Comparison of ENCODE assay signal across 14 mouse cellular contexts in genomic region chr17:83666597-83667287, GRCm38 (mm10). TPM values are rescaled to one million over a fixed set of nuclear protein-coding genes. Genes with fewer than 3 reads are reported as not detected.
DNase-seq lines count a peak whose midpoint lies in the region; ATAC-seq lines count a peak whose summit lies in the region.
"Had no signal": no experiment of that assay in that cellular context is flagged by ENCODE, and none has a peak within 500 bp of the region (broad histone marks: within the 10 kb centered on the region; RNA-seq: fewer than 3 reads in every experiment).

No protein-coding gene starts in this region.

- ATAC-seq in CD4-positive, CD25-positive, alpha-beta regulatory T cell, adult 4 months, result peak; percentile 58
- peak; percentile 64; the same call in 1 of the 2 replicates for ATAC-seq in erythroblast, adult 5-6 weeks (replicated peaks; ENCODE audit: low FRiP score, poor library complexity, severe bottlenecking)
- ATAC-seq in megakaryocyte, adult 5-6 weeks (ENCODE audit: poor library complexity, severe bottlenecking), result peak; percentile 70
- ATAC-seq in neural tube, embryonic 15.5 days (ENCODE audit: low FRiP score), result no peak
- ATAC-seq in cerebellum, adult (ENCODE audit: insufficient number of reproducible peaks, low FRiP score, low TSS enrichment), result no peak
- no peak for ATAC-seq in forebrain, embryonic 13.5 days

- 82% methylated on average over 13 of the region's 13 CpGs for WGBS in neural tube, embryonic 15.5 days
- 83% methylated on average over 13 of the region's 13 CpGs for WGBS in forebrain, embryonic 13.5 days

- H3K9ac ChIP-seq in neural tube, embryonic 15.5 days (replicated peaks), result no peak overlapping the region
- H3K9ac ChIP-seq in forebrain, embryonic 13.5 days, result no peak overlapping the region
- H3K9ac ChIP-seq: embryonic facial prominence, embryonic 15.5 days; limb, embryonic 13.5 days had no signal

- no peak overlapping the region for H3K27ac ChIP-seq in neural tube, embryonic 15.5 days (replicated peaks)
- H3K27ac ChIP-seq in forebrain, embryonic 13.5 days, result no peak overlapping the region
- H3K27ac ChIP-seq: embryonic facial prominence, embryonic 15.5 days; kidney, postnatal 0 days; limb, embryonic 13.5 days had no signal

- H3K27me3 ChIP-seq in neural tube, embryonic 15.5 days (replicated peaks), result no peaks in the 10 kb centered on the region
- H3K27me3 ChIP-seq in forebrain, embryonic 13.5 days, result no peaks in the 10 kb centered on the region
- H3K27me3 ChIP-seq: embryonic facial prominence, embryonic 15.5 days; limb, embryonic 13.5 days had no signal

- DNase-seq in heart, postnatal 4 days, result peak; percentile 13
- DNase-seq in heart, postnatal 36 days, result no peak
- DNase-seq: cerebellum, adult 2 months had no signal

- no peak overlapping the region for H3K4me2 ChIP-seq in neural tube, embryonic 15.5 days
- H3K4me2 ChIP-seq in forebrain, embryonic 13.5 days, result no peak overlapping the region
- H3K4me2 ChIP-seq: embryonic facial prominence, embryonic 15.5 days; limb, embryonic 13.5 days had no signal

- intact Hi-C loops in heart, postnatal 36 days (cut with DNase I), result no loop called here

- H3K4me1 ChIP-seq in neural tube, embryonic 15.5 days, result no peaks in the 10 kb centered on the region
- no peaks in the 10 kb centered on the region for H3K4me1 ChIP-seq in forebrain, embryonic 13.5 days
- H3K4me1 ChIP-seq: embryonic facial prominence, embryonic 15.5 days; limb, embryonic 13.5 days had no signal

- H3K4me3 ChIP-seq in neural tube, embryonic 15.5 days (replicated peaks), result no peak overlapping the region
- H3K4me3 ChIP-seq in forebrain, embryonic 13.5 days, result no peak overlapping the region
- H3K4me3 ChIP-seq: embryonic facial prominence, embryonic 15.5 days; limb, embryonic 13.5 days had no signal

- H3K9me3 ChIP-seq in neural tube, embryonic 15.5 days (replicated peaks), result no peaks in the 10 kb centered on the region
- 0 out of 2 replicates have a peak, but pooled peaks cover 3% of the 10 kb centered on the region for H3K9me3 ChIP-seq in forebrain, embryonic 13.5 days (replicated peaks)
- H3K9me3 ChIP-seq: embryonic facial prominence, embryonic 15.5 days had no signal

- no peaks in the 10 kb centered on the region for H3K36me3 ChIP-seq in neural tube, embryonic 15.5 days
- H3K36me3 ChIP-seq in forebrain, embryonic 13.5 days (ENCODE audit: poor library complexity, severe bottlenecking), result no peaks in the 10 kb centered on the region
- H3K36me3 ChIP-seq: embryonic facial prominence, embryonic 15.5 days; limb, embryonic 13.5 days had no signal

RNA-seq across cellular contexts. Expression of gene Kcng3, which starts 35.0 kb away (rescaled TPM):
- total RNA-seq in heart, postnatal 4 days (2021), result not detected
- under 1 TPM in 1 of 2 experiments, not detected in 1; 0.08 TPM for total RNA-seq in heart, postnatal 36 days (2021)
- under 1 TPM in 1 of 2 experiments, not detected in 1; 0.16 TPM for polyA plus RNA-seq in CD4-positive, CD25-positive, alpha-beta regulatory T cell, adult 4 months (2017; shearing (Covaris generic))
- total RNA-seq in erythroblast, adult 5-6 weeks (2015; ENCODE audit: low replicate concordance), result not detected in 2 replicates
- total RNA-seq in erythroblast, adult 5-6 weeks (2017; ENCODE audit: low replicate concordance), result not detected in 2 replicates
- total RNA-seq in megakaryocyte, adult 5-6 weeks (2015), result 0.16 TPM in 1 of 2 replicates, not detected in the other
- not detected in 2 replicates for total RNA-seq in megakaryocyte, adult 5-6 weeks (2017)
- 0.05 and 0.09 TPM in 2 replicates for polyA plus RNA-seq in neural tube, embryonic 15.5 days (2015; fragmentation: Nextera tagmentation; extraction: Ambion mirVana)
- not detected in 2 replicates for polyA plus RNA-seq in forebrain, embryonic 13.5 days (2015; fragmentation: Nextera tagmentation; extraction: Ambion mirVana)
- polyA plus RNA-seq: embryonic facial prominence, embryonic 15.5 days; heart, embryonic 14.5 days; limb, embryonic 13.5 days; neural tube, embryonic 11.5 days had no signal

RNA-seq across cellular contexts. Expression of gene Mta3, which starts 39.2 kb away (rescaled TPM):
- 10 to 100 TPM; 35.3 to 35.6 TPM for total RNA-seq in heart, postnatal 4 days (2021)
- total RNA-seq in heart, postnatal 36 days (2021), result 10 to 100 TPM; 22.2 to 22.4 TPM
- 100 to 1,000 TPM in 1 of 2 experiments, 10 to 100 TPM in 1; 80.0 to 105 TPM for polyA plus RNA-seq in CD4-positive, CD25-positive, alpha-beta regulatory T cell, adult 4 months (2017; shearing (Covaris generic))
- total RNA-seq in erythroblast, adult 5-6 weeks (2015; ENCODE audit: low replicate concordance), result 59.2 and 64.6 TPM in 2 replicates
- 52.6 and 67.6 TPM in 2 replicates for total RNA-seq in erythroblast, adult 5-6 weeks (2017; ENCODE audit: low replicate concordance)
- 79.2 and 84.9 TPM in 2 replicates for total RNA-seq in megakaryocyte, adult 5-6 weeks (2015)
- 65.7 and 74.1 TPM in 2 replicates for total RNA-seq in megakaryocyte, adult 5-6 weeks (2017)
- 34.8 and 43.2 TPM in 2 replicates for polyA plus RNA-seq in neural tube, embryonic 15.5 days (2015; fragmentation: Nextera tagmentation; extraction: Ambion mirVana)
- 28.7 and 30.6 TPM in 2 replicates for polyA plus RNA-seq in forebrain, embryonic 13.5 days (2015; fragmentation: Nextera tagmentation; extraction: Ambion mirVana)

Comparison
In these comparisons a context has a peak if more than half of its experiments do, and no peak if none do; other contexts are left out.
1. ATAC-seq: peak in CD4-positive, CD25-positive, alpha-beta regulatory T cell, adult 4 months (single experiment), erythroblast, adult 5-6 weeks (single experiment) and megakaryocyte, adult 5-6 weeks (single experiment); none in neural tube, embryonic 15.5 days (single experiment), cerebellum, adult (single experiment) and forebrain, embryonic 13.5 days (single experiment).